ENCODE assay signal across 25 mouse cellular contexts in genomic region chr5:86407191-86407590, GRCm38 (mm10). TPM values are rescaled to one million over a fixed set of nuclear protein-coding genes. Genes with fewer than 3 reads are reported as not detected.
DNase-seq lines count a peak whose midpoint lies in the region; ATAC-seq lines count a peak whose summit lies in the region.
"Had no signal": no experiment of that assay in that cellular context is flagged by ENCODE, and none has a peak within 500 bp of the region (broad histone marks: within the 10 kb centered on the region; RNA-seq: fewer than 3 reads in every experiment).

No protein-coding gene starts in this region.

- ATAC-seq in cerebellum, adult (ENCODE audit: insufficient number of reproducible peaks, low FRiP score, low TSS enrichment), result no peak
- ATAC-seq: activated CD4-positive, CD25-positive, alpha-beta regulatory T cell, adult 4 months; CD4-positive, CD25-positive, alpha-beta regulatory T cell, adult 4 months; forebrain, embryonic 14.5 days; forebrain, postnatal 0 days had no signal

- peak; percentile 99 for DNase-seq in ES-CJ7 (ENCODE audit: low read depth, low spot score)
- peak; percentile 99 for DNase-seq in R1 (ENCODE audit: low read depth, low spot score)
- peak; percentile 97 for DNase-seq in ZHBTc4 (ENCODE audit: low read depth, low spot score)
- DNase-seq in lung, postnatal 10 days, result no peak
- no peak for DNase-seq in B cell, adult 2 months
- no peak for DNase-seq in left cerebral cortex, adult 18-20 months (ENCODE audit: low spot score in 2 of 2)
- DNase-seq: adrenal gland, adult 8-10 months; adrenal gland, postnatal 14 days; adrenal gland, postnatal 36 days; cerebellum, adult 11 months; cerebellum, adult 18-20 months; cerebellum, adult 8-10 months; cerebellum, adult 9-11 months; cerebellum, postnatal 14 days; cerebellum, postnatal 36 days; embryo, embryonic 11 days; forebrain, postnatal 0 days had no signal

RNA-seq across cellular contexts. Expression of gene Tmprss11d, which starts 34.0 kb away (rescaled TPM):
- total RNA-seq in left cerebral cortex, adult 18-20 months (2021), result not detected
- total RNA-seq: adrenal gland, adult 18-20 months; adrenal gland, adult 8-10 months; adrenal gland, postnatal 14 days; adrenal gland, postnatal 36 days; CH12.LX; common myeloid progenitor, adult 5-6 weeks; forebrain, postnatal 0 days; MEL had no signal

Comparison
In these comparisons a context has a peak if more than half of its experiments do, and no peak if none do; other contexts are left out.
1. DNase-seq: peak in ES-CJ7 (single experiment), R1 (single experiment) and ZHBTc4 (single experiment); none in lung, postnatal 10 days (single experiment), B cell, adult 2 months (0 of 2) and left cerebral cortex, adult 18-20 months (0 of 2).